Mouse (Mus musculus) ovary, postnatal 14 days (tissue): ENCODE results near the gene Tada3.
"Not testable (repeated sequence)": the region's sequence is repeated elsewhere in the genome, so short reads cannot be mapped to it uniquely, and the experiment has no call there.

Experiments
- DNase-seq: peaks from one replicate; pipeline ENCODE4 v3.0.0; 2022; ENCODE audit warnings: low spot score

The Tada3 gene

GRCm38 (mm10) chr6:113343177-113344092, 34.2 kb downstream of the Tada3 start, which contains the start of gene Camk1:
Gene Camk1, minus strand, starts transcription at chr6:113343984.
- DNase-seq = peak; percentile 62

- no peak for DNase-seq
These were observed 35.4 kb downstream of the Tada3 start for GRCm38 (mm10) chr6:113342297-113342696.

DNA sequence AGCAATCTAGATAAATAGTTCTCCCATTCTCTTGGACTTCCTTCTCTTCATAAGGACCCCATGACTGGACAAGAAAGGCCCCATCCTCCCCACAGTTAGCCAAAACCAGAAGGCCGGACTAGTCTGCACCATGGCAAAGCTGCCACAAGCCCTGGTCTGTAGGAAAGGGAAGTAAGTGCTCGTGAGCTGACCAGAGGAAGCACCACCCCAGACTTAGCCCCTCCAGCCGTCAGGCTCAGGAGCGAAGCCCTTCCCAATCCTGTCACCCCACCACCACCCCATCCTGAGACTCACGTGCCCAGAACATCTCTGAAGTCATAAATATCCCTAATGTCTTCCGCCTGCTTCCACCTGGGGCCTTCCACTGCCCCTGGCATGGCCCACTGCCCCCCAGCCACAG, 36.1 kb downstream of the Tada3 start:
- no peak for DNase-seq

DNA sequence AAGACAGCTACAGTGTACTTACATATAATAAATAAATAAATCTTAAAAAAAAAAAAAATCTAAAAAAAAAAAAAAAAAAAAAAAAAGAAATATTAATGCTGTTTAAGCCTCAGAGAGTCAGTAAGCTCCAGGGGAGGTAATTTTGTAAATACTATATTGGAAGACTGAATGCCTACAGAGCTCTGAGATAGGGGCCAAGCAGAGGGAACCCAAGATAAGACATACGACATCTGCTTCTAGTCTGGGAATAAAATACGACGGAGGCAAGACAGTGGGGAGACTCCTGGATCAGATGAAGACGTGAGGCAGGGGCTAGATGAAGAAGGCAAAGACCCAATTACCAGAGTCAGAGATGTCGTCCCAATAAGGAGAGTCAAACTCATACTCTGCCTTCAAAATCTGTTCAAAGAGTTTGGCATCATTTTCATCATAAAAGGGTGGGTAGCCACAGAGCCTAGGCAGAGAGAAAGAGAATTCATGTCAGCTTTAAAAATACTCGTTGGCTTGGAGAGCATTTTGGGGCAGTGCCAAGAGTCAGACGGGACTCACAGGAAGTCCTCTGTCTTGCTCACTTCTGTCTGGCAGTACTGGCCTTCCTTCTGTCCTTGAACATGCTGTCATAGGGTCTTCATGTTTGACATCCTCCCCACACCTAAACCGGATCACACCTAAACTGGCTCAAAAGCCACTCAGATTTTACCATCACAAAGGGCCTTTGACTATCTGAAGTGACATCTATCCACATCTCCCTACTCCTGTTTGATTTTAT, 40.6 kb downstream of the Tada3 start:
- DNase-seq = no peak

GRCm38 (mm10) chr6:113334216-113334615, 43.5 kb downstream of the Tada3 start:
- no peak for DNase-seq

DNA sequence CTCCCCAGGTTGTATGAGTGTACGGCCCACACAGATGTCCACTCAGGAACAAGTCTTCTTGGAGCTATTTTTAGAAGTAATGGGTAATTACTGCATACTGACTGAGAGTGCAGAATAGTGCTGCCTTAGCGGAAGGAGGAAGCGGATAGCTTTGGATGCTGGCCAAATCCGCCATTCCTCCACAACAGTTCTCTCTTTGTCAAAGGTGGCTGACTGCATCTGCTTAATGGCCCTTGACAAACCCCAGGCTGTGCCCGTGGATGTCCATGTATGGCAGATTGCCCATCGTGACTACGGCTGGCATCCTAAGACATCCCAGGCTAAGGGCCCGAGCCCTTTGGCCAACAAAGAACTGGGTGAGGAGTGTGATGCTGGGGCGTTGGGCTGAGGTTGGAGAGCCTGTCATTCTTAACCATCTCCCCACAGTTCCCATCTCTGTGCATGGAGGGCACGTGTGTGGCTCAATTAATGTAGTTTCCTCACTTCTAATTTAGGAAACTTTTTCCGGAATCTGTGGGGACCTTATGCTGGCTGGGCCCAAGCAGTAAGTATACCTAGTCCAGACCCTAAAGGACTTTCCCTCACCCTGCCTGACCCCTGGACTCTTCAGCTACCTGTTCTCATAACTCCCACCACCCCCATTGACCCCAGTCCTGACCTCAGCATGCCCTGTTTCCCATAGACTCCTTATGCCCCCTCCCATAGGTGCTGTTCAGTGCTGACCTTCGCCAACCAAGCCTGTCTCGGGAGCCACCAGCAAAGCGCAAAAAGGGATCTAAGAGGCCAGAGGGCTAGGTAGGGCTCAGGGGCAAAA, 44.3 kb downstream of the Tada3 start:
- peak; percentile 46 for DNase-seq

DNA sequence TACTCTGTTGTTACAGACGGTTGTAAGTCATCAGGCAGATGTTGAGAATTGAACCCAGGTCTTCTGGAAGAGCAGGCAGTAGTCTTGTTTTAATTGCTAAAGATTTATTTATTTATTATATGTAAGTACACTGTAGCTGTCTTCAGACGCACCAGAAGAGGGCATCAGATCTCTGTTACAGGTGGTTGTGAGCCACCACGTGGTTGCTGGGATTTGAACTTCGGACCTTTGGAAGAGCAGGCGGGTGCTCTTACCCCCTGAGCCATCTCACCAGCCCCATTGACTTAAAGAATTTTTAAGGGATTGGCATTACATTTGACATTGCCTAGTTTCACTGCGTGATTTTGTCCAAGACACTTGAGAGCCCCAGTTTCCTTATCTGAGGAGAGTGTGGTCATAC, 44.9 kb downstream of the Tada3 start:
- DNase-seq = not testable (repeated sequence)

- no peak for DNase-seq
These were observed 46.0 kb downstream of the Tada3 start for GRCm38 (mm10) chr6:113331721-113332120.

- DNase-seq = no peak
These were observed 47.1 kb downstream of the Tada3 start for GRCm38 (mm10) chr6:113330547-113330946.

DNA sequence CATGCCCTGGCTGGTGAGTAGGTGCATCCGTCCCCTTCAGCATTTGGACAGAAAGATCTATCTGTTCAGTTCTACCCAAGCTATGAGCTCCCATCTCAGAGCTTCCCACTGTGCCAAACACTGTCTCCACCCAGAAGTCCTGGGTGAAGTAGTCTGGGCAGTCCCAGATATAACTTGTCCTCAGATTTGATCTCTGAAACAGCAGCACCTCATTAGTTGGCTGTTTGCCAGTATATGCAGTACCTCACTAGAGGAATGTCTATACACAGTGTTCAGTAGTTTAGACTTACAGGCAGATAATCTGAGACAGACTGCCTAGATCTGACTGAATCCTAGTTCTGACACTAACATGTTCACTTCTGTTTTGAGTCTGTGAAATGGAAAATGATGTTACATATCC, 48.3 kb downstream of the Tada3 start:
- no peak for DNase-seq

- DNase-seq = peak; percentile 95
These were observed 51.0 kb downstream of the Tada3 start, which contains the start of gene Ogg1 for GRCm38 (mm10) chr6:113326533-113327315. Gene Ogg1, plus strand, starts transcription at chr6:113326972.
